Mouse (Mus musculus) adrenal gland, postnatal 4 days (tissue): Measurements from ENCODE around the gene Syt7. TPM values are rescaled to one million over a fixed set of nuclear protein-coding genes. Genes with fewer than 3 reads are reported as not detected.

Experiments
- DNase-seq, 2 experiments: peaks; one replicate each; pipeline ENCODE4 v3.0.0; 2021 to 2022; ENCODE audit warnings: low spot score in 2 of 2, mixed read lengths in 2 of 2
- total RNA-seq, 2 experiments: library from RNA; stranded (reverse); gene quantifications; 2 replicates each; pipeline ENCODE4 v1.2.3; 2021

Syt7 gene
- total RNA-seq, 2 experiments from 2014 or later = 46.1 to 47.4 TPM

DNA sequence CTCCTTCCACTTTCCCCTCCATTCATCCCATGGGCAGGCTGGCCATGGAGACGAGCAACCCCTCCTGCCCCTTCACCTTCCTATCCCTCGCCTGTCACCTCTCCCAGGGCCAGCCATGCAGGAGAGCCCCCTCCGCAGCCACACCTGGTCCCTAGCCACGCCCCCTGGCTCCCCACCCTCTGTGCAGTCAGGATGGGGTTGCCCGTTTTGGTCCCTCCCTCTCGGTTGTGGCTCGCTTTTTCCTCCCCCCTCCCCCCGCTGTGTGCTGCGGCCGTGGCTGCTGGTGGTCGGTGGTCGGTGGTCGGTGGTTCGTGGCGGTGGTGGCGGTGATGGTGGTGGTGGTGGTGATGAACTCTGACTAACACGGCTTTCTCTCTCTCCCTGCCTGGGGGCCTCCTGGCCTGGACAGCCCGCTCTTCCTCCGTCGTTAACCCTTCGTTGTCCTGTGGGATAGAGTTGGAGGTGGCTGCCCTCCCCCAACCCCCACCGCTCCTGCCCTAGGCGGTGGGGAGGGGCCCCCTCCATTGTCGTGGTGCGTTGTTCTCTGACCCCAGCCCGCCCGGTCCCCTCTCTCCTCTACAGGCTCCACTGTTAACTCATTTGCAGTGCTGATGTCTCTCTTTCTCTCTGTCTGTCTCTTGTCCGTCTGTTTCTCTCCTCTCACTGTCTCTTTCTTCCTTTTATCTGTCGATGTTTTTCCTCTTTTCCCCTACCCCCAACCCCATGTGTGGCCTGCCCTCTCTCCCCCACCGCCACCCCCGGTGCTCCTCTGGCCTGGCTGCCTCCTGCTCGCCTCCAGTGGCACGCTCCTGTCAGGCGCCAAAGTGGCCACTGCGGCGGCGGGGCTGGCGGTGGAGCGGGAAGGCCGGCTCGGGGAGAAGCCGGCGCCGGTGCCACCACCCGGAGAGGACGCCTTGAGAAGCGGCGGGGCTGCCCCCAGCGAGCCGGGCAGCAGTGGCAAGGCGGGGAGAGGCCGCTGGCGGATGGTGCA is 33.4 kb downstream of the Syt7 start:
- DNase-seq = no peak

DNA sequence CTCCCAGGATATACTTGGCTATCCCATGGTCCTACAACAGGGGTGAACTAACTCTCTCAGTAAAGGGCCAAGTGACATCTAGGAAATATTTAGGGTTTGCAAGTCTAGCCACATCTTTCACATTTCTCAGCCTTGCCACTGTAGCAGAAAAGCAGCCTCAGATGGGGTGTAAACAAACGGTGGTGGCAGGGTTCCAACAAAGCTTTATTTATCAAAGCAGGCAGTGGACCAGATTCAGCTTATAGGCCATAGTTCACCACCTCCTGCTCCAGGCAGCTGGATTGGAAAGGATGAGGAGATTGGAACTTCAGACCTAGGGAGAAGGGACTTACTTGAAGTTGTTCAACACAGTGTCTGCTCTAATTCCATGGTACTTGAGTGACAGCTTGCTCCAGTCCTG is 35.9 kb downstream of the Syt7 start:
- DNase-seq = no peak

DNA sequence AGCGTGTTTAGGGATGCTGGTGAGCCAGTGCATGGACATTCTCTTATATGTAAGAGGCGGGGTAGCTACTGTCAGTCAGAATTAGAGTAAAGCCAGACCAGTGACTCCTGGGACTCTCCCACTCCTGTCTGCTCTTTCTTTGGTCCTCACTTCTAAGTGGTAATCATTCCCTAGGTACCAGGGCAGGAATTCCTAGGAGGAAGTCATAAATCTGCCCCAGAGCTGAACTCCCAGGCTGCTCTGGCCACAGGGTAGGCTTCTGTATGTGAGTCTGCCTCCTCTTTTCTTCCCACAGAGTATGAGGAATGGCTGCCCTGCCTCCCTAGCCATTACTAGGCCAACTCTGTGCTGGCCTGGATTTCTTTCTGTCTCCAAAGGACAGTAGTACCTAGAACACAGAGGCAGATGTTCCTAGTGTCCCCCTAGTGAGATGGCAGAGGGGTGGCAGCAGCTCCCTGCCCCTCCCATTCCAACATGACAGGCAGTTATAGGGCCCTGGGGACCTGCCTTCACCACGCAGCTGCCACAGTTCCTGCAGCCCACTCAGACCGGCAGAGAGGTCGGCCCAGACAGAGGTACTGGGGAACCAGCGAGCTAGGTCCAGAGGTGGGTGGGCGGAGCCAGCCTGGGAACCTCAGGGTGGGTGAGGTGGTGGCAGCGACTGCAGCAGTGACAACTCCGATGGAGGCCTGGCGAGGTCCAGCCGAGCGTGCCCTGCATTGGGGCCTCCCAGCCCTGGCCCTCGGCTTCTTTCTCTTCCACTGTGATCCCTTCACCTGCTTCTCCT is 36.8 kb downstream of the Syt7 start:
- no peak for DNase-seq

DNA sequence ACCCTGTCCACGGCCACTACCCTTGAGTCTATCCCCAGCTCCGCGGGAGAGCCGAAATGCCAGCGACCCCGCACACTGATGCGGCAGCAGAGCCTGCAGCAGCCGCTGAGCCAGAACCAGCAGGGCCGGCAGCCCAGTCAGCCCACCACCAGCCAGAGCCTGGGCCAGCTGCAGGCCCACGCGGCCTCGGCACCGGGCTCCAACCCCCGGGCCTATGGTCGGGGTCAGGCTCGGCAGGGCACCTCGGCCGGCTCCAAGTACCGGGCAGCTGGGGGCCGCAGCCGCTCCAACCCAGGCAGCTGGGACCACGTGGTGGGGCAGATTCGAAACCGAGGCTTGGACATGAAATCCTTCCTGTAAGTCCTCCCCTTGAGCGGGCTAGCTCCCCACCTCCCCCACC is 37.4 kb downstream of the Syt7 start:
- DNase-seq = no peak

DNA sequence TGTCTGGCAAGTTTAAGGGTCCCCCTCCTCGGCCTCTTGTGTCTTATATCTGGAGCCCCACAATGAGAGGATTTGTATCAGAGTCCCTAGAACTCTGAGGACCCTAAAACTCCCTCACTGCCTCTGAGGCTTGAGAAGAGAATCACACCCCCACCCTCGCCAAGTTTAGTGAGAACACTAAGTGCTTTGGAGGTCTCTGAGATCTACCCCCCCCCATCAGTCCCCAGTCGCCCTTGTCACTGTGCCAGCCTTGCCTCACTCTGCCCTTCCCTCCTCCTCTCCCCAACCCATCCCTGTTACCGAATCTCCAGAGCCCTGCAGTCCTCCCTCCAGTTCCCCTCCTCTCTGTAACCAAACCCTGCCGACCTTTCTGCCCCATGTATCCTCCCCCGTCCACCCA is 37.9 kb downstream of the Syt7 start:
- DNase-seq = no peak

DNA sequence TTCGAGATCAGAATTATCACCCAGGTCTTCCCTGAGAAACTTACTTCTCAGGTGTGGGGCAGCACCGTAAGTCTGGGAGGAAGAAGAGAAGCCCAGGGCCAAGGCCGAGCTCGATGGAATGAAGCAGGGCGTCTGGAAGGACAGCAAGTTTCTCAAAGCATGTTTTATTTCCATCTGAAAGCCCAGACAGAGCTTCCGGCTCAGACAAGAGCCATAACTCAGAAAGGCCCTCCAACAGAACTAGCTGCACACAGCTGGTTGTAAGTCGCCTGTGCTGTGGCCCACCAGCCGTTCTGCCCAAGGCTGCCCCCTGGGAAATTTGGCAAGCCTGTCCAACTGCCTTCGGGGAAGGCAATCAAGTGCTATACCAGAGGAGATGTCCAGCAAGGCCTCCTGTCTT is 38.5 kb downstream of the Syt7 start:
- no peak for DNase-seq

DNA sequence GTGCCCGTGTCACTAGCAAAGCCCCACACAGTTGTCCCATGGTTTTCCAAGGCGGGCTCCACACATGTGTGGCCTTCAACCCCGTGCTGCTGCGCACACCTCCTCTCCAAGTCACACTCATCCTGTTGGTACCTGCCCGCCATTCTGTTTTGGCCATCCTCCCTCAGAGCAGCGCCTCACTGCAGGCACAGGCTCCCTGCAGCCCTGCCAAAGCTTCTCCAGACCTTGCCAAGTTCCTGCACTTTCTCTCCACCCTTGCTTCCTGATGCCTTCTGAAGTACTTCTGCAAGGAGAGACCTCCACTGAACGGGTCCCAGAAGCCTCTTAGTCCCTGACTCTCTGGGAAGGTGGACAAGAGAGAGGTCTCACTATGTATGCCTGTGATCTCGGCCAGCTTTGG is 40.5 kb downstream of the Syt7 start:
- DNase-seq = no peak

DNA sequence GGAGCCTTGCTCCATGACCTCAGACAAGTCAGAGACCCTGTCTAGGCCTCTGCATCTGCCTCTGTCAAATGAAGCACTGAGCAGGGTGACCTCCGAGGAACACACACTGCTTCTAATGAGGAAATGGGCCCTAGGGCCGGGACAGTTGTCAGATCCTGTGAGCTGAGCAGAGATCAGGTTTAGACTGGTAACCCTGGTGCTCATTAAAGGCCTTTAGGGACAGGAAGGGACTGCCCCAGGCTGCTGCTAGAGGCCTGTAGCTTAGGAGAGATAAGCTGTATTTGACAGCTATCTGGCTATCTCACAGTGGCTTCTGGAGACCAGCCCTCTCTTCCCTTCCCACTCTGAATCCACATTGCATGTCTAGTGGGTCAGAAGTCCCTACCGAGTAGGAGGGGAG is 42.5 kb downstream of the Syt7 start:
- no peak for DNase-seq

DNA sequence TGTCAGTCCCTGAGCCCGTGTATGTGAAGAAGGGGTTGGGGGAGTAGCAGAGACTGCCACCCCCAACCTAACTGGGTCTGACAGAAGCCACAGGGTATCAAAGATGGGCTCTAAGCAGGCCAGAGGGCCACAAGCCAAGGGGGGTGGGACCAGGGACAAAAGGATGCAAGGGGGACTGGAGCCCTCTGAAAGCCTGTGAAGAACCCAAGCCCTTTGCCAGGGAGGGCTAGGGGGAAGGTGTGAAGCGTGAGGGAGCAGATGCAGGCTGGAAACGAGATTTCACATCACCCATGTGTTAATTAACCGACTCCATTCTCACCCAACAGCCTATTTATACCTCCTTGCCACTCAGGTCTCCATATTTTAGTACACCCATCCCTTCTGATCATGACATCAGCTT is 43.0 kb downstream of the Syt7 start:
- no peak for DNase-seq

DNA sequence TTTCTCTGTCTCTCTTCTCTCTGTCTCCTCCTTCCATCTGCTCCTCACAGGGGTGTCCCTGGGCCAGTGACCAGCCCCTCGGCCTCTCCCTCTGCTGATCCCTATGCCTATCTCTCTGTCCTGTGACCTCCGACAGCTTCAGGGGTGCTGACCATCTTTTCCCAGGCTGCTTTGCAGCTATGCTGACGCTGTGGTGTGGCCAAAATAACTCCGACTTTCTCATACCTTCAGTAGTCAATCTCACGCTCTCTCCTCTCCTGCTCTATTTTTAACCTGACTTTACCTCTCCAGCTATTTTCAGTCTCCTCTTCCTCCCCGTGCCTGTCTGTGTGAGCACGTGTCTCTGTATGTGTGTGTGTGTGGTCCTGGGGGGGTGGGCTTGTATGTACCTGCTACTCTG is 44.3 kb downstream of the Syt7 start:
- DNase-seq = no peak

DNA sequence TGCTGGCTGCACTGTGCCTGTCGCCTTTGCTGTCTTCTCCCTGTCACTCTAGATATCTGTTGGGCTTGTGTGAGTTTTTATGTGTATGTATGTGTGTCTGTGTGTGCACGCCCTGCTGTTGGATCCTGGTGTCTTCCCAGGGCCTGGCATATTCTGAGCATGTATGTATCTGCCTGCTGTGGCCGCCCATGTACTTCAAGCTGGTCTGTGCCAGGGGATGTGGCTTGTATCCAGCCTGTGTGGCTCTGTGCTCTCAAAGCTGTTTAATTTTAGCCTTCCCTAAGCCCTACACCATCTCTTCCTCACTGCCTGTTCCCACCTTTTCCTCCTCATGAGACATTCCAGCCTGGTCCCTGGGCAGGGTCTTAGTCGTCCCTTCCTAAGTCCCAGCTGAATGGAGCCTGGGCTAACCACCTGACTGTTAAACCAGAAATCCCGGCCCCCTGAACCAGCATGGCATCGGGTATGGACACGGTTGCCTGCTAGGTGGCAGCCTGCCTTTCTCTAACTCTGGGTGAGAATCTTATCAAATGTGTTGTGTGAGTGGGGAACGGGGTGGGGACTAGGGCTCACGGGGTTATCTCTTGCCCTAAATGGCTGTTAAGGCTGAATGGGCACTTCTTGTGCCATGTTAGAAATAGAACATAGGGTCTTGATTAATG is 45.1 kb downstream of the Syt7 start:
- DNase-seq = no peak

DNA sequence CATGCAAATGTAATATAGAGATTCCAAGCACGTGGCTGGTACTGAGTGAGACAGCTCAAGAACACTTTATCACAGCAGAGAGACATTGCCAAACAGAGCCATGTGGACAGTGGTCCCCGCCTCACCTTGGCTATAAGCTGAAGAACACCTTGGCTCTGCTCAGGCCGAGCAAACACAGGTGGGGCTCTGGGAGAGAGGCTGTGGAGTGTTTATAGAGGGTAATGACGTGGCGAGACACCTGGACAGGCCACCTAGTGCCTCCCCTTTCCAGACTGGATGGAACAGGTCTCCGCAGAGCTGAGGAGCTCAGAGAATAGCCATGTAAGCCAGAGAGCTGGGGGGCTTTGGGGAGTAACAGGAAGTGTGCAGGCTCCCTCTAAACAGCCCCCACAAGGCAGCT is 46.0 kb downstream of the Syt7 start:
- DNase-seq = no peak

DNA sequence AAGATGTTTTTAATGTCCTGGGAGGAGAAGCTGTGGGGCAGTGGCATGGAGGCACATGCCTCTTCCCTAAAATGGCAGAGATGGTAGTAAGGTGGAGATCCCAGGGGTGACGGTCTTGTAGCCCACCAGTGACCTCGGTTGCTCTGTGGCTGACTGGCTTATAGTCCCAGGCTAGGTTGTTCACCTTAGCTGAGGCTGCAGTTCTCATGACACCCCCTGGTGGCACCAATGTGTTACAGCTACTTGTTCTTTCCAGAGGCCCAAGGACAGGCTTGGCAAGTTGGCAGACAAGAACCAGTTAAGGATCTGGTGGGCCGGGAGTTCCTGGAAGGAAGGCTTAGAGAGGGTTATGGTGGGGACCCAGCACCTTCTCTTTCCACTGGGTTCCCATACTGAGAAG is 47.0 kb downstream of the Syt7 start:
- peak in 1 of 2 experiments; percentile 35 for DNase-seq

DNA sequence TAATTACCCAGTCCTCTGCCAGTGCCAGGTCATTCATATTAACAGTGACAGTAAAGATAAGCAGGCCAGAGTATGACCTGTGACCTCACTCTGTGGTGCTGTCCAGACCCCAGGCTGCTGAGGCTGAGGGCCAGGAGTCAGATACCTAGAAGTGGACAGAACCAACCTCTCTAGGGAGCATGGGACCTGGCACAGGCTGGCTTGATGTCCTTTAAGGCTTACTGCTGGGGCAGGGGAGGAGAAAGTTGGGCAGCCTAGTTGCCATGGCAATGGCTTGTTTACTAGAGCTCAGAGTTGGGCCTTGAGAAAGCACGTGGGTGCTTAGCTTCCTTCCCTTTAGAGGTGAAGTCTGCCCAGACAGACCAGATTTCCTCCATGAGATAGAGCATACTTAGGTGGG is 47.8 kb downstream of the Syt7 start:
- no peak for DNase-seq

DNA sequence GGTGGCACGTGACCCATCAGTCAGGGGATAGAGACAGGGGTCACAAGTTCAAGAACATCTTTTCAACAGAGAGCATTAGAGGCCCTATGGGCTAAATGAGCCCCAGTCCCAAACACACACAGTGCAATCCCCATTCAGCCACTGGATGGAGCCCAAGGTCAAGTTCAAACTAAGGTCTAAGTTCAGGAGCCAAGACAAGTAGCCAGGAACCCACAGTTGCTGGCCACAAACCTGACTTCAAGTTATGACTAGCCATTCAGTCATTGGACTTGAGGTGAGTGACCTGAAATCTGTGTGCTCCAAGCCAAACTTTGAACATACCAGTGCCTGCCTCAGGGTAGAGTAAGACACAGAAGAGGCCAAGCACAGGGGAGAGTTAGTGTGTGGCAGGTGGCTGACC is 48.6 kb downstream of the Syt7 start:
- DNase-seq = no peak

DNA sequence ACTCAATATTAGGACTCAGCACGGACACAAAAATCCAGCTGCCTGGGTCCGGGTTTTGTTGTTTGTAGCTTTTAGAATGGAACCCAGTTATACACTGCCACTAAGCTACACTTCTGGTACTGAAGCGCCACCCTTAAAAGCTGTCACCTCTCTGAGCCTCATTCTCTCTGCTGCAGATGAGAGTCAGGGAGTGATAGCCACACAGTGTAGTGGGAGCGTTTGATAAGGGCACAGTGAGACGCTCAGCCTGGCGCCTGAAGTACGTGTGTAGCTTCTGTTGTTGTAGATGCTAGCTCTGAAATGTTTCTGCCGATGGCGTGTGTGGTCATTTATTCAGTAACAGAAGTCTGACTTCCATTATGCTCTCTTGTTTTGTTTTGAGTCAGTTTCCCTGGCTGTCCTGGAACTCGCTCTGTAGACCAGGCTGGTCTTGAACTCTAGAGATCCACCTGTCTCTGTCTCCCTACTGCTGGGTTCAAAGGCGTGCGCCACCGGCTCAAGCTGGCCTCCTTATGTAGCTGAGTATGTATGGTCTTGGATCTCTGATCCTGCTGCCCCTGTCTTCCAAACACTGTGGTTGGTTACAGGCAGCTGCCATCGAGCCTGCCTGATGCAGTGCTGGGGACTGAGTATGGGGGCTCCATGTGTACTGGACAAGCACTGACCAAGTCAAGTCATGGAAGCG is 55.9 kb downstream of the Syt7 start:
- DNase-seq = no peak

DNA sequence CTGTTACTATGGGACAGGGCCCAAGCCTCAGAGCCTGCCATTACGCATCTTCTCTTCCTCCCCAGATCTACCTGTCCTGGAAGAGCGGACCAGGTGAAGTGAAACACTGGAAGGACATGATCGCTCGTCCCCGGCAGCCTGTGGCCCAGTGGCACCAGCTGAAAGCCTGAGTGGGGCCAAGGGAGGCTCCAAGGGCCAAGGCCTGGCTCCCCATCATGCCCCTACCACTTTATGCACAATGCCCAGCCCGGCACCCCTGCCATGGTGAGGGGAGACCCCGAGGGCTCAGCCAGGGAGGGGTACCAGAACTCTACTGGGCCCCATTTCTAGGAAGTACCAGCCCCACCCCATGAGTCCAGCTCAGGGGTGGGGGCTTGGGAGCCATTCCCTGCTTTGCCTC is 59.4 kb downstream of the Syt7 start:
- no peak for DNase-seq

DNA sequence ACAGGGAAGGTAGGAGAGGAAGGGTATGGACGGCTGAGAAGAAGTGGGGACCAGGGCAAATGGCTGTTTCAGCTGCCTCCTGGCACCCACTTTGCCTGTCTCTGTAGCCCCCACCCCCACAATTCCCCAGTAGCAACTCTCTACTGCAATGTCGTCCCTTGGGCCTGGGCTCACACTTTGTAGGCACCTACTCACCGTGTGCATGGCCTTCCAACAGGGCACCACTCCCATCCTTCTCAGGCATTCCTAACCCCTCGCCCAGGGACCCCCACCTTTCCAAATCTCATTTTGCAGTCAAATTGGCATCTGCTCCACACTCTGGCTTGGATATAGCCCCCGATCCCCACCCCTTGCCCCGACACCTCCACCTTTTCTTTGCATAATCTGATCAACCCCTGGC is 60.3 kb downstream of the Syt7 start:
- no peak for DNase-seq

DNA sequence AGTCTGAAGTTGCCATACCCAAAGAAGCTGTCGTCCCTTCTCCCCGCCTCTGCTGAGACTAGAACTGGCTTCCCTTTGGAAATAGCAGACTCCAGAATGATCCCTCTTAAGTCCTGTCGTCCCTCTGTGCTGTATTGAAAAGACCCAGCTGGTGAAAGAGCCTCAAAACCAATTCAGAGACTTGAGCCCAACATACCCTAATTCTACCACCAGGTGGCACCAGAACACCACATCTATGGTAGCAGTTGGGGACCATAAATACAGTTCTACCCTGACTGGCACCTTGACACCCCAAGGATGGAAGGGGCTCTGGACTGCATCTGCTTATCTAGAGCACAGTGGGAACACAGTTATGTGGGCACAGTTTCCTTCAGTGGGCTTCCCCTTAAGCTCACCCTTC is 60.8 kb downstream of the Syt7 start:
- peak in 1 of 2 experiments; percentile 33 for DNase-seq

DNA sequence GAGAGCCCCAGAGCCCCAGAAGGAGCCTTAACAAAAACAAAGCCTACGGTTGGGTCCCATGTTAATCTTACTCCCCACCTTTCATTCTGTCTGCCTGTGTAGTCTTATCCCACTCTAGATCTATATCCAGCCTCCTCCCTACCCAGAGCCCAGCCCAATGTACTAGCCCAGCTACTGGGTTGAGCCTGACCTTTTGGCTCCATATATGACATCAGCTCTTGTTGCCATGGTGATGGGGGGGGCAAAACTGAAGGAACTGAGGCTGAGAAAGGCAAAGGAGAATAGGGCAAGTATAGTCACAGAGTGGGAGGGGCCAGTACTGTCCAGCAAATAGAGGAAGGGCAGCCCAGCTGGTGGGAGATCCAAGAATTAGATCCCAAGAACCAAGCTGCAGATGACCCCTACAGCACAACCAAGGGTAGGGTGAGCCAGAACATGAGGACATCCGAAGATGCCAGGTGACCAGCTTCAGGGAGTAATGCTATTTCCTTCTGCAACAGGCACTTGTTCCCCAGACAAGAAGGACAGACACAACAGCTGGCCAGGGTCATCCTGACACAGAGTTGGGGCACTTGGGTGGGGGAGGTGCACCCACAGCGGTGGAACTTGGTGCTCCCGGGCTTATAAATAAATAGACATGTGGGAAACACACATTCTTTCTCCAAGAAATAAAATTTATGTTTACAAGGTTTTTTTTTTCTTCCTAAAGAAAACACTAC is 66.0 kb downstream of the Syt7 start:
- no peak for DNase-seq

DNA sequence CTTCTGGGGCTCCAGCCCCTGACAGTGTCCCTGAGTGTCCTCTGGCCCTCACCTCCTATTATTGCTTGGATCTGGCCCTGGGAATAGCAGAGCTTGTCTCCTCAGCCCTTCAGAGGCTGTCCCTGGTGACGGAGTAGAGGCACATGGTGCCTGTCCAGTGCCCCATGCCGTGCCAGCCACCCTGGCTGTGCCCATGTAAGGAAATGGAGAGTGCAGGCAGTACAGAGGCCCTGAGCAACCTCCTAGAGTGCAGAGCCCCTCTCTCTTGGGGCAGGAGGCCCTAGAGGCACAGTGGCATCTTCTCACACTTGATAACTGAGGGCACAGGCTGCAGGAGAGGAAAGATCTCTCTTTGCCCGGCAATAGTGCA is 66.5 kb downstream of the Syt7 start:
- DNase-seq = no peak
